Mouse (Mus musculus) liver (tissue): ENCODE measurements around the gene Ttc7b.

Source experiments
- DNase-seq: peaks from one replicate; pipeline ENCODE4 v3.0.0-alpha.2; 2020; ENCODE audit warnings: mixed read lengths

Ttc7b gene

DNA sequence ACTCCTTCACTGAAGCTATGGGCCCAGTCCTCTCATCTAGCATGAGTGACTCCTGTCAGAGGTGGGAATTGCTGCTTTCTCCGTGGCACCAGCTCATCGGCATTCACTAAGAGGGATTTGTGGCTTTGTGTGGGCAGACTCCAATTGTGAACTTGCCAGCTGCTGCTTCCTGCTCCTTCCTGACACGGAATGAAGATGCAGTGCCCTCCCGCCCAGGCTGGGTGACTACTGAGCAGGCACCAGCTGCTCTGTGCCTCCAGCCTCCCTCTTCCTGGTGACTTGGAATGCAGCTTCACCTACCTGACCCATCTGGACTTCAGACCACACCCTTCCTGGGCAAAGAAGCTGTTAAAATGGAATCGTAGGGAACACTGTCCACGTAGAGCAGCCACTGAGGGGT lies 257.8 kb downstream of the Ttc7b start:
- DNase-seq, result no peak

DNA sequence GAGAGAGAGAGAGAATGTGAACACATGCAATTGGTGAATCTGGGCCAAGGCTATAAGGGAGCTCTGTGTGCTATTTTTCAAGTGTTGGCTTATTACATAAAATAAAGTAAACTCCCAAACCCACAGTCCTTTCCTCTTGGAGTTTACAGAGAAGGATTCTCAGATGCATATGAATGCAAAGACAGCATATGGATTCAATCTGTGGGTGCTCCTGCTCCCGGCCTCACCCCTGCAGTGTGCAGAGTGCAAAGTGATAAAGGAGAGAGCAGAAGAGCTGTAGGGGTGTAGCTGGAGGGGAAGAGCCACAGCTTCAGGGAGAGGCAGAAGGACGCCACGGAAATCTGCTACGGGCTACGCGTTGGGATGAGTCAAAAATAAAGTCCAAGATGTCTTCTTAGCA lies 258.9 kb downstream of the Ttc7b start:
- no peak for DNase-seq

DNA sequence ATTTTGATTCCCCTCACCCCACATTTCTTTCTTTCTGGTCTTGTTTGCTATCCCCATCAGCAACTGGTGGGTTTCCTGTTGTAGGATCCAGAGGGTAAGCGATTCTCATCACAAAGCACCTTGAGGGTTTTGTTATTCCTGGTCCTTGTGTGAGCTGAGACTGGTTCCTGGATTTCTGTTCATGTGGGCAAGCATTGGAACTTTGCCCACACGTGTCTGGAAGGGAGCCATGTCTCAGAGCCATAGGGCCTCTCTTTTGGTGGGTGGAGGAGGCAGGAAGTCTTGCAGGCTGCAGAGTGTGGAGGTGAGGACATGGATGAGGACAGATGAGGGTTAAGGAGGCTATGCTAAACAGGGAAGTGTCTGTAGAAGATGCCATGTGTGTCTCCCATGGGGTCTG lies 260.5 kb downstream of the Ttc7b start:
- no peak for DNase-seq

DNA sequence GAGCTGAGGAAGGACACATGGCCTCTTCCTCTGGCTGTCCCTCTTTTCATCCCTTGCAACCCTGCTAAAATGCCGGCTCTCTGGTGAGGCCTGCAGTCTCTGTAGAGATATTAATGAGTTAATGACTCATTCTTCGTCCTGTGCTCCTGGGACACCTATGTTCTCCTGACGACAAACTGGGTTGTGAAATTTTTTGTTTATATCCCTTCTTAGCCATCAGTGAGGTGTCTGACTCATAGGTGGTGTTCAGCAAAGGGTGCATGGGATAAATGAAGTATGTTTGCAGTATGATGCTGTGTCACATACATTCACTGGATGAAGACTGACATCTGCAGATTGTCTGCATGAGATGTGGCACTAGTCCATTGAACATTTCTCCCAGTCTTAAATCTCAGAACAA lies 262.8 kb downstream of the Ttc7b start:
- no peak for DNase-seq

DNA sequence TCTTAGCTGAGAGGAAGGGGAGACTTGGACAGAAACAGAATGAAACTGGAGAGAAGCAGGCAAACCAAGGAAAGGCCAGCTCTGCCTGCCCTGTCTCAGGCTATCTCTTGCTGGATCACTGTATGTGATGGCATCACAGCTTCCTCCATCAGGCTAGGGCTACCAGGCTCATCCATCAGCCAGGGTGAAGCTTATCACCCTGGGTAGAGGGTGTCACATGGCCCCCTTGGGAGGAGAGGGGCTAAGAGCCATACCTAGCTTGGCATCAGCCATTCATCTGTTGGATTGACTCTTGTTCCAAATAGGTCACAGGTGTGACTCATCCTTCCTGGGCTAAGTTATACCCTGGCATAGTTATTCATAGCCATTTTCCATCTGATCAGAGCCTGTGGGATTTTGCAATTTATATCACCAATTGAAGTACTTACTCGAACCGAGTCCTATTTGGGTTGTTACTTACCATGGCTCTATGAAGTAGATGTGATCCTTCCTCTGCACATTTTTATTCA lies 265.1 kb downstream of the Ttc7b start:
- DNase-seq, result no peak

DNA sequence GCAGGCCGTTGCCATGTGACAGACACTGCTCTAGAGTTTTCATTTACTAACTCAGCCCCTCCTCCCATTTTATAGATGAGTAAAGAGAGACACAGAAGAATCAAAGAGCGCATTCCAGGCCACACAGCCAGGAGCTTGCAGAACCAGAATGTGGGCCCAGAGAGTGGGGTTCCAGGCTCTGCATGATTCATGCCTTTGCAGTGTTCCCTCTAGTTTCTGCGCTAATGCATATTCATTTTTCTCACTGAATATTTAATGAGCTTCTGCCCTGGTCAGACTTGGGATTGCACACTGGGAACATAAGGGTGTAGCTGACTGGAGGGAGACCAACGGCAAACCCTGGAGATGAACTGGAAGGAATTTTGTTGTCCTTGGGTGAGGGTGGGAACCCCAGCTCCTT lies 266.2 kb downstream of the Ttc7b start:
- DNase-seq, result no peak
